Mouse (Mus musculus): ENCODE data around the gene Atpaf1.

GRCm38 (mm10) chr4:115782026-115782805 lies 2.4 kb upstream of the Atpaf1 start:
- TF ChIP-seq CTCF (IDR thresholded peaks at IDR 0.05; ENCODE audit: control insufficient read depth, insufficient read depth, low read length) (no peak), POLR2A (IDR thresholded peaks at IDR 0.05; ENCODE audit: borderline replicate concordance, control insufficient read depth, low read depth, low read length) (no peak)
